Mouse (Mus musculus) CD4-positive helper T cell, adult 2 months (primary cell): ENCODE data around the gene Zbtb49.

ENCODE experiments used
- DNase-seq: peaks from one replicate; pipeline ENCODE4 v3.0.0-alpha.2; 2012; ENCODE audit warnings: low read depth, missing footprints, low spot score

The Zbtb49 gene

DNA sequence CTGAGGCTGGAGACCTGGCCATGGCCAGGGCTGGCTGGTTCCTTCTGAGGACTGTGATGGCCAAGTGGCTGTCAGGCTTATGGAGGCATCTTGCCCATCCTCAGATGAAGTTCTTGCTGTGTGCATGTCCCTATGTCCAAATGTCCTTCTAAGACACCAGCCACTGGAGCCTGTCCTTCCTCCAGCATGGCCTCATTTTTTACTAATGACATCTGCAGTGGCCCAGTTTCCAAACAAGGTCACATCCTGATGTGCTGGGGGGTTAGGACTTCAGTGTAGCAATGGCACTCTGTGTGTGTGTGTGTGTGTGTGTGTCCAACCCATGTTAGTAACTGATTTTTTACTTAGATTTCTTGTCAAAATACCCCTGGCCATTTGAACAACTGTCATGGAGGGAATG, 24.3 kb downstream of the Zbtb49 start:
- no peak for DNase-seq

DNA sequence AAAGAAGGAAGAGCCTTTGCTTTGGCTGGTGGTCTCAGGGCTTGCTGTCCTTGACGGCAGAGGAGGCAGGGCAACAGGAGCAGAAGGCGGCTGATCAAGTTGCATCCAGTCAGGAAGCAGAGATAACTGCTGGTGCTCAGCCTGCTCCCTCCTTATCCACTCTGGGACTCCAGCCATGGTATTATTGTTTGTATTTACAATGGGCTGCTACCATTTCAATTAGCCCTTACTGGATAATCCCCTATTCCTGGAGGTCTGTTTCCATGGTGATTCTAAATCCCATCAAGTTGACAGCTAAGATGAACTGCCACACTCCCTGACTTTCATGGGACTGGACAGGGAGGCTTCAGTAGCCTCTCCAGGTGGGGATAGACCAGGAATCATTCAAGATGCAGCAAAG, 25.3 kb downstream of the Zbtb49 start:
- DNase-seq: no peak

DNA sequence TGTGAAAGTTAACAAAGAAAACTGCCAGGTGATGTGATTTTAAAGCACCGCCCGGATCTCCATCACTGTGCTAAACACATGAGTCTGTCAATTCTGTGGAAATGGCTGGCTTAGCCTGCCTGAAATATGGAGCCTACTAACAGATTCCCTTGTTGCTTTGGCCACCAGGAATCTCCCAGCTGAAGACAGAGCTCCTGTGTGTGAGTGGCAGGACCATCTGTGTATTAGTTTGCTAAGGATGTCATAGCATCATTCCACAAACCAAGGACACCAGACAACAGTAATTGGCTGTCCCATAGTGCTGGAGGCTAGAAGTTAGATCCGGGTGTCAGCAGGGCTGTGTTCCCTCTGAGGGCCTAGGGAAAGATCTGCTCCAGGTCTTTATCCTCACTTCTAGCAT, 29.4 kb downstream of the Zbtb49 start:
- no peak for DNase-seq

DNA sequence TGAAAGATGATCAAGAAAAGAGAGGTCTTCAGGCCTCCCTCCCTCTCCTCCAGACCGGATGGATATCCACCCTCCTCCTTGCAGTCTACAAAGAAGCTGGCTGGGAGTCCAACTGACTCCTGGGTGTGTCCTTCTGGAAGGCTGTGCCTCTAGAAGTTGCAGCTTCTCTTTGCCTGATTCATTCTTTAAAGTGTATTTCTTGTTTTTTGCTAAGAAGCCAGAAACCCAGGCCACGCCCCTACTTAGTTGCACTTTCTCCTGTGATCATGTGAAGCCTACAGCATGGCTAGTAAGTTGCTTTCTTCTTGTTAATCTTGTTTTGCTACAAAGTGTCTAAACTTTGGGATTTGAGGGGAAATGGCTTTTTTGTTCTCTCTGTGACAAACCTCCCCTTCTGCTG, 33.3 kb downstream of the Zbtb49 start:
- DNase-seq: no peak

DNA sequence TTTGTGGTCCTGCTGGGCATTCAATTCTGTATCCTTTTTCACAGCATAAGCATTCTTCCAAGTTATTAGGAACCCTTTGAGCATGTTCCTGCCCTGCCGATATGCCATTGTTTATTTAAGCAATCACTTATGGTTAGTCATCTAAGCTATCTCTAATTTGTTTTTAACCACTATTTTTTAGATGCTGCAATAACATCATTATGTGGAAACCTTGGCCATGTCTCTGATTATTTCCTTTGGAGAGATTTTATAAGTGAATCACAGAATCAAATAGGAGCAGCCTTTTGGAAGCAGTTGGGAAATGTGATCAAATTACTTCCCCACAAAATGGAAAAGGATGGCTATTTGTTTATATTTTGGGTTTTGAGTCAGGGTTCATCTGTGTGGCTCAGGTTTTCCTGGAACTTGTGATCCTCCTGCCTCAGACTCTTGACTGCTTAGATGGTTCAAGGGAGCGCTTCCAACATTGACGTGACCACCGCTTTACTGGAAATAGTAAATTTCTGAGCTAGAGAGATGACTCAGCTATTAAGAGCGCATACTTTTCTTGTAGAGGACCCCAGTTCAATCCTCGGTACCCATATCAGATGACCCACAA, 35.5 kb downstream of the Zbtb49 start:
- DNase-seq: no peak

DNA sequence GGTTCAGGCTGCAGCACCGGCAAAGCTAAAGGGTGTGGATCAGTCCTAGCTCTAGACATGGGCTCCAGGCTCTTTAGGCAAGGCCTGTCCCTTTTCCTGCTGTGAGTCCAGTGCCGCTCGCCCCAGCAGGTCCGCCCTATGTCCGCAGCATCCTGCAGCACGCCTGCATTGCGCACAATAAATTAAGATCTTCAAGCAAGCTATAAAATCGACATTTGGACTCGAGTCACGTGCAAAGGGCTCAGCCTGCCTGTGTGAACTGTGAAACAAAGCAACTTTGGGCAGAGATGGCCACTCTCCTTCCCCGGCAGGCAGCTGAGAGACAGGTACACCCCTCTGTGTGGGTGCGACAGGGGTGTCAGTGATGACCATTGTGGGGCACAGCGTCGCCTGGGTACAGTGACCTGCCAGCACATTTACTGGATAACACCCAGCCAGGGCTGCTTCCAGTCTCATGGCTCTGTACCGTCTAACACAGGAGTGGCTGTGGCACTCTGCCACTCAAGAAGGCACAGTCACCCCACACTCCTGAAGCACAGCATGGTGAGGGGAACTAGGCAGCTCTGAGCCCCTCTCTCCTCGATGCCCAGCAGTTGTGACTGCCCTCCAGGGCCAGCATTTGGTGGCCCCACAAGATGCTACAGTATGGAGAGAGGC, 45.9 kb downstream of the Zbtb49 start:
- no peak for DNase-seq

DNA sequence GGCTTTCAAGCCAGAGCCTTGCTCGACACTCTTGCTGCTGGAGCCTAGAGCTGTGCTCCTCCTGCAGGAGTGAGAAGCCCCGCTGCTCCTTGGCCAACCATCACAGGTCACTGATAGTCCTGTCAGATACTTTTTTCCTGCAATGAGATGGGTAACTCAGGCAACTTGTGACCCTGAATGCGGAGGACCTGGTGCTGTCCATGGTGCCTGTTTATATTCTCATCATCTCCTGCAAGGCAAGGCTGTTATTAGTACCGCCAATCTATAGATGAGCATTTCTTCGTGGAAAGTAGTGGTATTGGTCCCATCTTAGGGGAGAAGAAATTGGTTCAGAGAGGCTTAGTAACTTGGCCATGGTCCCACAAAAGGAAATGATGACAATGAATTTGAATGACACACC, 46.5 kb downstream of the Zbtb49 start:
- DNase-seq: no peak

DNA sequence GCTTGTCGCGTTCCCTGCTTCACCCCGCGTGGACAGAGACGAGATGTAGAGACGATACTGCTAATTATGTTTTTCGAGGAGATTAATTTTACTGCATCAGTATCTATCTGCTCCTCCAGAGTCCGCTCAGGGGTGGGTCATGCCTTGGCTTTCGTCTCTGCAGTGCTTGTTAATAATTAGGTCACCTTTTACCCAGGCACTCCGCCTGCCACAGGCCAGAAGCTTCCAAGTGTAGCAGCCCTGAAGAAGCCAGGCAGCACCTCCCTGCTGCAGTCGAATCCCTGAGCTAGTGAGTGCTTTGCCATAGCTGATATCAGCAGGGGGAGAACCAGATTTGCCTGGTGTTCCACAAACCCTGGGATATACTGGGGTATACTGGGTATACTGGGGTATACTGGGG, 51.8 kb downstream of the Zbtb49 start:
- no peak for DNase-seq

DNA sequence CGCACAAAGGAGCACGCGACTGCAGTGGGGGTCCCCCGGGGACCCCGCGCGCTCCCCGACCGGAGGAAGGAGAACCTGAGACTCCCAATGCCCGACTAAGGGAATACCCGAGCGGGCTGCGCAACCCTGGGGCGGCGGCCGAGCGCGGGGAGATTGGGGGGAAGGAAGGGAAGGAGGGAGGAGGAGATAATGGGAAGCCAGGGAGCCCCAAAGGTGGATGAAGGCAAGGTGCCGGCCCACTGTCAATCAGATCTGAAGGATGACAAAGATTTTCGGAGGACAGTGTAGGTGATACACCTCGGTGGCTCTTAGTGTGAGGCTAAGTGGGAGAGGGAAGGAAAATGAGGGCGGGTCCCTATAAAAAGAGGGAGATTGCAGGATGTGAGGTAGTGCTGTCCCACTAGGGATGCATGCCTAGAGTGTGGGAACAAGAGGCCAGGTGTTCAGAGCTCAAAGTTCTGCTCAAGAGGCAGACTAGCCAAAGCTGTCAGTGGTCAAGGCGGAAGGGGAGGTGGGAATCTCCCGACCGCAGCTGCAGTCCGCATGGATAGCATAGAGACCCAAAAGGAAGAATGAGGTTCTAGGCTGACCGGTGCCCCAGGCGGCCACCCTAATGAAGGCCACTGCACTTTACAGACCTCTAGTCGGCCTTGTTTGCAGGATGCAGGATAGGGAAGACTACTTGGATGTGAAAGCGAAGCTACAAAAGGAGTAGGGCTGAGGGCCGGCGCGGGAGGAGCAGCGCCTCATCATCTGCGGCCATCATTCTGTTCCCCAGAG, 60.4 kb downstream of the Zbtb49 start, which contains the start of gene Nsg1:
Gene Nsg1 (minus strand): TSS at position 274 of the 780 bp plus-strand sequence.
- DNase-seq: no peak

DNA sequence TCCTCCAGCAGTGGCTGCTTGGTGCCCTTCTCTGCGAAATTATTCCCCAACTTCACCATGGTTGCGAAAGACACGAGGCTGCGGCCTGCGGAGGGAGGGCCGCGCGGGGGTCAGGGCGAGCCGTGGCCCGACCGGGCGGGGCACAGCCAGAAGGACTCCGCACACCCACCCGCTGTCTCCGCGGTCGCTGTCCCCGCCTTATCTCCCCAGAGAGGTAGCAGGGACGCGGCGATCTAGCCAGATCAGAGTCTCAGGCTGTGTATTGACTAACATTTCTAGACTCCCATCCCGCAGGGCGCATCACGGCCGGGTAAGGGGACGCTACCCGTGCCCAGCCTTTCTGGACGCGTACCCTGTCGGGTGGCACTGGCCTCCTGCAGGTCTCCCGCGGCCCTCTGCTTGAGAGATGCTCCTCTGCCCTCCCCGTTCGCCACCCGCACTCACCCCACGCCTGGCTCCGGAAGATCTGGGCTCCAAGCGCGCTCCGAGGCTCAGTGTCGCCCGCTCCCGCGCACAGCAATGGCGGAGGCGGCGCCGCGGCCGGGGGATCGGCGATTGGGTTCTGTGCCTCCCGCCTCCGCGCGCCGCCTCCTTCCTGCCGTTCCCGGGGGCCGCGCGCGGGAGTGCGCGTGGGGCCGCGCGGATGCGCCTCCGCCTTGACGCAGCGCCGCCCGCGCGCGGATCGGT, 61.2 kb downstream of the Zbtb49 start:
- no peak for DNase-seq

DNA sequence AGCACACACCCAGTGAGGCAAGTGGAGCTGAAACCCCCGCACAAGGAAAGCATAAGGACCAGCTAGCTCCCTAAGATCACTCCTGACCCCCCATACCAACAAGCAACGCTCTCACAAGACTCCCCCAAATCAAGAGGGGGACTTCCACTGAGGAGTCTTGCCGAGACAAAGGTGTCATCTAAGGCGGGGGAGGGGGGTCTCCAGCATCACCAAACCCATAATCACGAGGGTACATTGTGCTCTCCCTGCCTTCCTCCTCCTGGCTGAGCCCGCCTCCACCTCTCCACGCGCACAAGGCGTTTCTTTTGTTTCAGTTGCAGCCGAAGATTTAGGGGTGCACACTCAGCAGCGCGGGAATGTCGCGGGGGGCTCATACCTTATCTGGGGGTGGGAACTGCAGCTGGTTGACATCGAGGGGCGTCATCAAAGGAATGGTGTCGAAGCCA, 61.7 kb downstream of the Zbtb49 start:
- no peak for DNase-seq

DNA sequence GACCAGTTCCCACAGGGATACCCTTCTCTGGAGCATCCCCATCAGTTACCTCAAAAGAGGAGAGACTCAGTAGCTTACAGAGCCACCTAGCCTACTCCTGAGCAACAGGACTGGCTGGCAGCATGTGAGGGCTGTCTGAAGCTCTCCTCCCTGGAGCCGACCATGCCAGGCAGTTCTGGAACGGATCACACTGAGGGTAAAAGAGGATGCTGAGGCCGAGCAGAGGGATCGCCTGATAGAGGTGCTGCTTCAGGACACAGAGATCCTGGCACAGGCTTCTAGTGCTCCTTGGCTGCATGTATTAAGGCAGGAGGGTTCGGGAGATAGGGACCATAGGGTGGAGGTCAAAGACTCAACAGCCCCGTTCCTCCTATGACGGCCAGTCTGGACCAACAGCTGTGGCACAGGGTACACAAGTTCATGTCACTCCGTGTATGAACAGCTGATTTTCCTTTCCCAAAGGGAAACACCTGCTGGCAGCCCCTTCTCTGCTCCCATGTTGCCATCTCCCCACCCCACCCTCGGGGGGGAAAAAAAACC, 62.7 kb downstream of the Zbtb49 start:
- no peak for DNase-seq

DNA sequence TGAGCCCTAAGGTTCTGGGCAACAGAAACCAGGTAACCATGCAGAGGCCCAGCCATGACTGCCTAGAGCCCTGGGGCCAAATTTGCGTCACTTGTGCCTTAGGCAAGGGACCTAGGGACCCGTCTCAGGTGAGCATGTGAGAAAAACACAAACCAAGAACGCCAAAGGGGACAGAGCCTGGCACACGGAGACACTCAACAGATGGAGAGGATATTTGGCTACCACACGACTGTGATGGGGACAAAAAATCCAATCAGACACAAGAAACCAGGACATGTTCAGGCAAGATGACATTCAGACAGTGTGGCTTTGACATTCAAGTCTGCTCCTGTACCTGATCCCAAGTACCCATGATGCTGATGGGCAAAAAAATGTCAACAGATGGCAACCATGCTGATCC, 66.6 kb downstream of the Zbtb49 start:
- no peak for DNase-seq

DNA sequence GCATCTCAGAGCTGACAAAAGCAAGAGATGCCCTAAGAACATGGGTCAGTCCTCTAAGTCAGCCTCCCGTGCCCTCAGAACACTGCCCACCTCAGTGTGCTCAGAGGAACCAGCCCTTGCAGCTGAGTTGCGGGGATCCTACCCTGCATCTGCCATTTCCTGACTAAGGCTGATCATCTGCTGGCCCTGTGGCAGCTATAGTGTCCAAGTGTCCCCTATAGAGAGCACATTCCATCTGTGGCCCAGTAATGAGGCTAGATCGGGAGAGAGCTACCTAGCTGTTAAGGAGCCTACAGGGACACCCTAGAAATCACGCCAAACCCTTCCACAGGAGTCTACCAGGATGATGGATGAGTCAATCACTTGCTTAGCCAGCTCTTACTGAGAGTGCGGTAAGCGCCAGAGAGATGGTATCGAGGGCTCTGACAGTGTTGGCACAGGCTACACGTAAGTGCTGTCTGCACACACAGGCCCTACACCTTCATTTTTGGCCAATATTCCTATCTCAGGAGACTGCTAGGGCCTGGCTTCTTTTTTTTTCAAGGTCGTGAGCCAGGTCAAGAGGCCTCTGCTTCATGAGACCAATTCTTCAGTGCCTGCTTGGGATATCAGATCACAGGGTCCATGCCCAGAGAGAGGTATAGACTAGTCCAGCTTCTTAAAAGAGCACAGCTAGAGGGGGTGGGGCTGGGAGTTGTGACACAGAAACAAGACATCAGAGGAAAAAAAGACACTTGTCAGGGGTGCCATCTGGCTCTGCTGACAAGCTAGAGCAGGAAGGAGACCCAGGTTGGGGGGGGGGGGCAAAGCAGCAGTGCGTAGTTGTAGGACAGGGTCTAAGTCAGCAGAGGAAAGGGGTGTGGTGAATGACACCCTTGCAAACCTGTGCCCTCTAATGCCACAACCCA, 67.8 kb downstream of the Zbtb49 start:
- no peak for DNase-seq

DNA sequence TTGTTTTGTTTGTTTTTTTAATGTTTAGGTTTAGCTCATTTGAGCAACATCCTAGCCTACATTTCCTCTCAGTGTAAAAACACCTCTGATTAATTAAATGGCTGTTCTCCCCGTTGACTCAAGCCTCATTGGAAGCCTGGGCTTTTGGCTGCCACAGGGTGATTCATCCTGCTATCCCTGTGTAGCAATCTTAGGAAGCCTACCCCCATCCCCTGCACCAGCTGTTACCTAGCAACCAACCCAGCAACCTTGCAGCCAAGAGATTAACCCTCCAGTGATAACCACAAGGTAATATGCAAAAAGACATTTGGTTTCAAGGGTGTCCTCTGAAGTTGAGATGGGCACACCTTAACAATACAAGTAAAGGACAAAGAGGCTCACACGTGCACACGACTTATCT, 69.0 kb downstream of the Zbtb49 start:
- no peak for DNase-seq

DNA sequence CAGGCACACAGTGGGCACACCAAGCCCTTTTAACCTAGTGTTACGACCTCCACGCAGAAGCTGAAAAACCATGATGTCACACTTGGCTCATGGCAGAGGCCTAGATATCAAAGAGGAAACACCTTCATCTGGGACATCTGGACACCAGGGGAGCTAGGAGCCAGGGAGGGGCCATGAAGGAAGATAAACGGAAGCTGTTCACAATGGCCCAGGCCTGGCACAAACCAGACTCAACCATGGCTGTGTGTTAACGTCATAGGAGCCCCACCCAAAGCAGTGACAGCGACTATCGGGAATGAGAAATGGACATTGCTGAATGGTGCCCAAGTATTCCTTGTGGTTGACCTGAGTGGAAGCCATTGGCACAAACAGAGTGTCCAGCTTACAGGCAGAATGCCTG, 73.7 kb downstream of the Zbtb49 start:
- DNase-seq: no peak

DNA sequence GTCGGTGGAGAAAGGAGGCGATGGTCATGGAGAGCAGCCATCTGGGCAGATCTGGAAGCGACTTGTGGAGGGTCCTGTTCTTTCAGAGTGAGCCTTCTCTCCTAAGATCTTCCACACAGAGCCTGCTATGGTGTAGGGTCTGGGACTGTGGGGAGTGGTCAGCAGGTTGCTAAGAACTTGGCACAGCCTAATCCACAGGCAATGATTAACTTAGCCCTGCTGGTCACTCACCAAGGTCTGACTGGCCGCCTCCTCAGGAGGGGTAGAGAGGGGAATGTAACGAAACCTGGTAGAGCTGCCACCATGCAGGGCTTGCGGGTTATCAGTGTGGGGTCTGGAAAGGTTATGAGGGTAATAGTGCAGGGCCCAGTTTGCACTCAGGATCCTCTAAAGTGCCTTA, 79.4 kb downstream of the Zbtb49 start:
- no peak for DNase-seq
